Mouse (Mus musculus): ENCODE measurements around the gene Acvr1b.

DNA sequence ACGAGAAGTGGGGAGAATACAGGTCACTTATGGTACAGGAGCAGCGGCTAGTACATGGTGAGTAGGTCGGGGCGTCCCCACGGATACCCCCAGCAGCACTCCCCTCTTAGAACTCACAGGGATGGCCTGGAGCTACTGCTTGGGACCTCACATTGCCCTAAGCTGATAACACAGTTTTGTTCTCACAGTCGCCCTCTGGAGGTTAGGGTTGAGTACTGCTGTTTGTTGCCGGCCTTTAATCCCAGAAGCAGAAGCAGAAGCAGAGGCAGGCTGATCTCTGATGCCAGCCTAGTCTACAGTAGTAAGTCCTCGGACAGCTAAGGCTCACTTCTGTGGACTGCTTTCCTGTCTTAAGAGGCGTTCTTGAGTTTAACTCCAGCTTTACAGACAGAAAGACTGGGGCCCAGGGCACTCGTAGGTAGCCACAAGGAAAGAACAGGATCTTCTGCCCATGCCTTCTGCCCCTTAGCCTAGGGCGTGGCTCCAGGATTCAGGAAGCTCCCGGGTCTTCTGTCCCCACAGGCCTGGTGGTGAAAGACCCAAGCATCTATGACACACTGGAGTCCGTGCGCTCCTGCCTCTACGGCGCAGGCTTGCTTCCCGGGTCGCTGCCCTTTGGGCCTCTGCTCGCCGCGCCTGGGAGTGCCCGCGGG, 57.3 kb downstream of the Acvr1b start:
- TF ChIP-seq CTCF (IDR thresholded peaks at IDR 0.05) (peak; percentile 72), EP300 (IDR thresholded peaks at IDR 0.05) (no peak)

All from lung, postnatal 0 days (tissue).